Mouse (Mus musculus) intestine, postnatal 0 days (tissue): ENCODE data around the gene Krt4. TPM values are rescaled to one million over a fixed set of nuclear protein-coding genes. Genes with fewer than 3 reads are reported as not detected.

Experiments
- ATAC-seq: fragments of 200-750 bp; cut with Nextera tagmentation; 2 replicates; pipeline ENCODE4 v1.8.0; 2017; ENCODE audit warnings: mild to moderate bottlenecking, moderate TSS enrichment, moderate library complexity
- H3K27ac ChIP-seq: fragments of 300-500 bp; sonication (generic); 2 replicates; pipeline ENCODE4 v1.5.1; 2014; ENCODE audit warnings: mild to moderate bottlenecking, low read depth, low read length, moderate library complexity
- H3K27me3 ChIP-seq: fragments of 300-500 bp; sonication (generic); replicated peaks from 2 replicates; pipeline ENCODE4 v1.6.1; 2014; ENCODE audit warnings: low read length, mixed read lengths; ENCODE audit not compliant: control insufficient read depth, insufficient read depth
- H3K36me3 ChIP-seq: fragments of 300-500 bp; sonication (generic); 2 replicates; pipeline ENCODE4 v1.6.1; 2014; ENCODE audit warnings: mild to moderate bottlenecking, moderate library complexity; ENCODE audit not compliant: control insufficient read depth, insufficient read depth
- H3K4me1 ChIP-seq: fragments of 300-500 bp; sonication (generic); replicated peaks from 2 replicates; pipeline ENCODE4 v1.6.1; 2014; ENCODE audit warnings: antibody characterized with exemption, low read length, mixed read lengths; ENCODE audit not compliant: control insufficient read depth, insufficient read depth
- H3K4me2 ChIP-seq: fragments of 300-500 bp; sonication (generic); replicated peaks from 2 replicates; pipeline ENCODE4 v1.6.1; 2014; ENCODE audit warnings: low read depth, mild to moderate bottlenecking, moderate library complexity
- H3K4me3 ChIP-seq: fragments of 300-500 bp; sonication (generic); 2 replicates; pipeline ENCODE4 v1.5.1; 2014; ENCODE audit warnings: low read depth, low read length
- H3K9ac ChIP-seq: fragments of 300-500 bp; sonication (generic); 2 replicates; pipeline ENCODE4 v1.6.1; 2014; ENCODE audit warnings: mild to moderate bottlenecking, low read depth, low read length
- H3K9me3 ChIP-seq: fragments of 300-500 bp; sonication (generic); 2 replicates; pipeline ENCODE4 v1.6.1; 2016; ENCODE audit warnings: mixed run types; ENCODE audit not compliant: control insufficient read depth
- CTCF ChIP-seq: sonication (generic); IDR thresholded peaks from 2 replicates; pipeline ENCODE4 v1.5.1; 2016; ENCODE audit warnings: low read depth, mild to moderate bottlenecking, control low read depth, antibody characterized with exemption, moderate library complexity
- WGBS: fragments of 180-500 bp; shearing (Covaris S2); extraction: QIAGEN DNeasy Blood & Tissue Kit; methylation state at CpG from one replicate; pipeline ENCODE4 v1.1.7; 2014; 5-methylcytosine and 5-hydroxymethylcytosine counted together
- polyA plus RNA-seq: library from polyadenylated mRNA; unstranded; fragments of >200 nt; fragmentation: Nextera tagmentation; extraction: Ambion mirVana; gene quantifications from 2 replicates; pipeline ENCODE4 v1.2.1, GENCODE M21; 2015

The Krt4 gene
- polyA plus RNA-seq, 1 experiment from 2014 or later, result 0.17 TPM

DNA sequence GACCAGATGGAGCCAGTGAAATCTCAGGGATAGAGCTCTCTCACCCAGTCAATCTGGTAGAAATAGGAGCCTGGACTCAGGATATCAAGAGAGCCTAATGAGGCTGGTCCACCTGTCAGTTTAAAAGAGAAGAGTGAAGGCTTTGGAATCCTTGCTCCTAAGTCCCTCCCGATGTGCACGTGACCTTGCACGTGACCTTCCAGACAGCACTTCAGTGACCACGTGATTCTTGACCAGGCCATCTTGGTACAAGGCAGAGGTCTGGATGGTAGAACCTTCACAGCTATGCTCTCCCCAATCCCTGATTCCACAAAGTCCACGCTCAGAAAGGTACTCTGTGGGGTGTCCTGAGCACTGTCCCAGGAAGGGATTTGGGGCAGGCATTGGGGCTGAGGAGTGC is 19.7 kb downstream of the Krt4 start:
- no peak for TF ChIP-seq CTCF
- no peak overlapping the region for H3K4me3 ChIP-seq
- no peak overlapping the region for H3K27ac ChIP-seq
- H3K9ac ChIP-seq, result no peak overlapping the region
- H3K4me2 ChIP-seq, result no peak overlapping the region
- 79% methylated on average over 5 of the region's 5 CpGs for WGBS
- H3K36me3 ChIP-seq, result no peaks in the 10 kb centered on the region
- ATAC-seq, result no peak
- no peaks in the 10 kb centered on the region for H3K27me3 ChIP-seq
- H3K9me3 ChIP-seq, result no peaks in the 10 kb centered on the region
- H3K4me1 ChIP-seq, result no peaks in the 10 kb centered on the region

DNA sequence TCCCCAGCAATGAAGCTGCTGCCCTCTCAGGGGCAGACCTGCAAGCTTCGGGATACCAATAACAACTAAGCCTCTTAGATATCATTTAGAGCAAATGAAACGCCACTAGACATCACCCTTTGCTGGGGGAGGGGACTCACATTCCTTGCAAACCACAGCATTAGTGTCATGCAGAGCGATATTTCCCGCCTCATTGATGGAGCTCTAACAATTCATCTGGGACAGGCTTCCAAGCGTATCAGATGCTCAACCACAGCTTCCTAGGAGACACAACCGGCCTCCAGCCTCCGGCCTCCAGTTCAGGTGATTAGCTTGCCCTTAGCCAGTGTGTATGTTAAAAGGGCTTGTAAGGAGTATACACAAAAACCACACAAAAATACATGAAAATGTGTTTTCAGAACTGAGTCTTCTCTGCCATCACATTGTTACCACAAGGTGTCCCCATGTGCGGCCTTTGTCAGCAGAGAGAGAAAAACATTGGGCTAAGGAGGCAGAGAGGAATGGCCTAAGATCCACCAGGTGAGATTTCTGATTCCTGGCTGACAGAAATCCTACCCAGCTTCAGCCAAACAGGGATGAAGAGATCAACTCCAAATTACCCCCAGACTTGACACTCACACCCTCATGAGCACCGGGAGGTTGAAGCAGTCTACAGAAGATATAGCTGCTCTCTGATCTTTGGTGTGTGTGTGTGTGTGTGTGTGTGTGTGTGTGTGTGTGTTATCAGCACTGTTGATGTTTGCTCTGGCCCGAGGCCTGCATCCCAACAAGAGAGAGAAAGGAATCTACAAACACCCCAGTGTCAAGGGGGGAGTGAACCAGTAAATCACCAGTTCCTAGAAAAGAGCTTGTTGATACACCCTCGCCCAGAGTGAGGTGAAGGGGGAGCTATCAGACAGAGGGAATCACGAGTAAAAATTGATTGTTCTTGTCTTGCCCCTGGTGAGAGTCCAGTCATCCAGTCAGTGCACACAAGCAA is 22.1 kb downstream of the Krt4 start:
- no peaks in the 10 kb centered on the region for H3K4me1 ChIP-seq
- H3K27ac ChIP-seq, result no peak overlapping the region
- ATAC-seq, result no peak
- no peak overlapping the region for H3K9ac ChIP-seq
- no peak overlapping the region for H3K4me2 ChIP-seq
- 52% methylated on average over 12 of the region's 12 CpGs for WGBS
- no peaks in the 10 kb centered on the region for H3K9me3 ChIP-seq
- TF ChIP-seq CTCF, result peak; percentile 53
- H3K27me3 ChIP-seq, result no peaks in the 10 kb centered on the region
- no peak overlapping the region for H3K4me3 ChIP-seq
- H3K36me3 ChIP-seq, result no peaks in the 10 kb centered on the region

DNA sequence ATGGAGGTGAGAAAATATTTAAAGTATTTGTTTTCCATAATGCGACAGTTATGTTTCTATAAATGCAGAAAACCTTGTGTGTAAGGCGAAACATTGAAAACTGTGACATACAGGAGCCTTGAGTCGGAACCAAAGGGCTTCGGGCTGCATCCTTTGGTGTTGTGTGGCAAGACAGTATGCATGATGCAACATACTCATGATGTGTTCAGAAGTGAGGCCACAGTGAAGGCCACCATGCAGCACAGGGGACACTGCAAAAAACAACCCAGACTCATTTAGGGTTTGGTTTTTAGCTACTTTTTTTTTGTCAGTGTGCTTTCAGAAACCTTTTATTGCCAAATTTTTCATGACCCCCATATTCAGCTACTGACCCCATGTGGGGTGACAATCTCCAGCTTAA is 29.3 kb downstream of the Krt4 start:
- Histone ChIP-seq H3K4me2 (no peak overlapping the region), H3K36me3 (no peaks in the 10 kb centered on the region), H3K9ac (no peak overlapping the region), H3K4me1 (no peaks in the 10 kb centered on the region), H3K27me3 (no peaks in the 10 kb centered on the region), H3K9me3 (no peaks in the 10 kb centered on the region), H3K27ac (no peak overlapping the region), H3K4me3 (no peak overlapping the region)
- no peak for TF ChIP-seq CTCF
- WGBS, result 95% methylated on average over 4 of the region's 4 CpGs
- no peak for ATAC-seq

DNA sequence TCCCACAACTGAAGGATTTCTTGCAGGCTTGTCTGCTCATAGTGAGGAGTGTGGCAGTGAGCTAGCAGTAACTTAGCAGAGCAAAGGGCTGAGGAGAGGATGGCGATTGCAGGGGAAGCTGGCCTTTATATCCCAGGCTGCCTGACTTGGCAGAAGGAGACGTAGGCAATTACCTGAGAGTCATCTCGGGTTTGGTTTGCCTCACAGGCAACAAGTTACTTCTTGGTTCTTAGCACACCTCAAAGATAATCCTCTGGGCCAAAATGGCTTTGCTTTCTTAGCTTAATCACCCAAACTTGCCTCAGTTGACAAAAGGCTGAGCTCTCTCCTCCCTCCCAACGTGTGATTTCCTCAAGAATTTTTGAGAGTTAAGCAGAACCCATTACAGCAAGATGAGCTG is 31.7 kb downstream of the Krt4 start, which contains the start of gene Krt76:
Gene Krt76, minus strand, starts transcription at position 101 of the 400 bp plus-strand sequence.
- H3K27me3 ChIP-seq, result no peaks in the 10 kb centered on the region
- no peak within 1 kb of the TSS for H3K4me3 ChIP-seq
- no peaks in the 10 kb centered on the region for H3K4me1 ChIP-seq
- no peak for ATAC-seq
- WGBS, result 66% methylated on average over 4 of the region's 4 CpGs
- H3K9me3 ChIP-seq, result no peaks in the 10 kb centered on the region
- H3K4me2 ChIP-seq, result no peak within 1 kb of the TSS
- no peak within 1 kb of the TSS for H3K9ac ChIP-seq
- no peak for TF ChIP-seq CTCF
- no peaks in the 10 kb centered on the region for H3K36me3 ChIP-seq
- no peak within 1 kb of the TSS for H3K27ac ChIP-seq

DNA sequence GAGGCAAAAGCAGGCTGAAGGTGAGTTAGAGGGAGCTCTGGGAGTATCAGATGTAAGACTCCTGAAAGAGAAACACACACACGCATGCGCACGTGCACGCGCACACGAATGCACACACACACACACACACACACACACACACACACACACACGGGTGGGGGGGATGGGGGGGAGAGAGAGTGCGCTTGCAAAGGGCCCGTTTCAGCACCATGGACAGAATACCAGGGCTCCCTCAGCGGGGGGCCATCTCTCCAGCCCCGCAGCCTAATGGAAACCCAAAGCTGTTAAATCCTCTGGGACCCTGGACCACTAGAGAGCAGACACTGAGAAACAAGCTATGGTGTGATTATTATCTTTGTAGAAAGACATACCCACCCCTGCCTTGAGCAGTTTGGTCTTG is 44.8 kb downstream of the Krt4 start:
- ATAC-seq, result no peak
- H3K4me1 ChIP-seq, result no peaks in the 10 kb centered on the region
- H3K36me3 ChIP-seq, result no peaks in the 10 kb centered on the region
- H3K4me3 ChIP-seq, result no peak overlapping the region
- H3K9ac ChIP-seq, result no peak overlapping the region
- H3K27me3 ChIP-seq, result no peaks in the 10 kb centered on the region; the same call in 1 of the 2 replicates
- TF ChIP-seq CTCF, result no peak
- no peak overlapping the region for H3K4me2 ChIP-seq
- no peaks in the 10 kb centered on the region for H3K9me3 ChIP-seq
- WGBS, result 25% methylated on average over 10 of the region's 11 CpGs
- no peak overlapping the region for H3K27ac ChIP-seq

DNA sequence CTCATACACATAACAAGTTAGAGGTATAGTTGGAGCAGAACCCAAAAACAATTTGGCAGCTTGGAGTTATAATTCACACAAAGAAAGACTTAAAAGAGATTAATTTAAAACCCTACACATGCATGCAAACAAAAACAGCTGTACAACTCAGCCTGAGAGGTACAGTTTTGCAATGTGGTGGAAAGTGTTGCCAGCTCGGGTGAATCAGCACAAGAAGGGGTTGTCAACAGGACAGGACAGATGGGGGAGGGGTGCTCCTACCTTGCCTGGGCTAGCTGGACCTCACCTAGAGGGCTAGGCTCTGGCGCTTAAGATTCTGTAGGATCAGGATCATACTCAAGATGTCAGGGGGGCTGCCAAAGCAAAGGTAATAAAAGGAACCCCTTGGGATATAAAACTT is 46.5 kb downstream of the Krt4 start:
- H3K27me3 ChIP-seq, result no peaks in the 10 kb centered on the region; the same call in 1 of the 2 replicates
- WGBS, result 57% methylated on average over 2 of the region's 2 CpGs
- no peak for TF ChIP-seq CTCF
- H3K9me3 ChIP-seq, result no peaks in the 10 kb centered on the region
- ATAC-seq, result no peak
- H3K36me3 ChIP-seq, result no peaks in the 10 kb centered on the region
- H3K27ac ChIP-seq, result no peak overlapping the region
- H3K4me3 ChIP-seq, result no peak overlapping the region
- H3K9ac ChIP-seq, result no peak overlapping the region
- H3K4me1 ChIP-seq, result no peaks in the 10 kb centered on the region
- no peak overlapping the region for H3K4me2 ChIP-seq
